Mouse (Mus musculus): Measurements from ENCODE around the gene Cby3. TPM values are rescaled to one million over a fixed set of nuclear protein-coding genes. Genes with fewer than 3 reads are reported as not detected.

Gene Cby3
- polyA plus RNA-seq, 1 experiment from 2014 or later, result 0.53 TPM

- ATAC-seq (peak; percentile 55), DNase-seq (ENCODE audit: low spot score) (no peak)
- Histone ChIP-seq H3K9ac (replicated peaks; ENCODE audit: low read depth) (peak overlapping the region; percentile 89), H3K9me3 (ENCODE audit: low read length) (no peaks in the 10 kb centered on the region), H3K4me3 (ENCODE audit: low read depth, low read length) (peak overlapping the region; percentile 90), H3K27ac (ENCODE audit: low read length) (peak overlapping the region; percentile 93), H3K4me2 (replicated peaks; ENCODE audit: low read depth, low read length) (peak overlapping the region; percentile 73), H3K36me3 (ENCODE audit: insufficient read depth, low read length) (no peaks in the 10 kb centered on the region), H3K4me1 (ENCODE audit: insufficient read depth, low read depth, low read length) (peaks cover 11% of the 10 kb centered on the region; the same call in 1 of the 2 replicates), H3K27me3 (replicated peaks; ENCODE audit: insufficient read depth, low read length) (no peaks in the 10 kb centered on the region)
- 7% methylated on average over 32 of the region's 34 CpGs for WGBS
- TF ChIP-seq CTCF (IDR thresholded peaks at IDR 0.05), result no peak
- TF ChIP-seq EP300 (IDR thresholded peaks at IDR 0.05), result no peak
Measured at GRCm38 (mm10) chr11:50324751-50325471, 29.4 kb upstream of the Cby3 start.

DNA sequence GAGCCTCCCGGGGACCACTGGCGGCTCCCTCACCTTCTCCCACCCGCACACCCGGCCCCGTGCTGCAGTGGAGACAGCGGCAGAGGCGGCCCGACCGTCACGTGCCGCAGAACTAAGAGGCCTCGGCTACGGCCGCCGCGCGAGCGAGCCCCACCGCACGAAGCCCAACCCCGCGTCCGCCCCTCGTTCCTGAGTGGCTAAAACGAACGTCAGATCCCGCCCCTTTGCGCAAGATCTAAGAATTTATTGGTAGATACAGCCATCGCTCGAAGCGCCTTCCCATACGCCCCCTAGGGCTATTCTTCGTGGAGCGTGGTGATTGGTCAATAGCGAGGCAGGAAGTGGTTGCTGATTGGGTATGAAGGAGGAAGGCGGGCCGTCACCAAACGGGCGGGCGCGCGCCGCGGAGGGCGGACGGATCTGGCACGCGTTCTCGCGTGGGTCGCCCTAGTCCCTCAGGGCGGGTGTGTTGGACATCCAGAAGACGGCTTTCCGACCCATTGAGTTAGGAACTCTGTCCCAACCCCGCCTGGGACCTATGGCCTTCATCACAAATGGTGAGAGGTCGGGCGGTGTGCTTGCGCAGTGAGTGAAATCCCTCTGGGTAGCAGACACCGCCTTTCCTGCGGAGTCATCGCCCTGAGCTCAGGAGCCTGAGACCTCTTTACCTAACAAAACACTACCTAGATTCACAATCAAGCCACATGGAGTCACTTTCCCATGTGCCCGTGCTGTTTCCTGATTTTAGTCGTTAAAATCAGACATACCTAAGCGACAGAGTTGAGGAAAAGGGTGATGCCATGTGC lies 28.6 kb upstream of the Cby3 start, which contains the start of gene Canx:
Gene Canx (minus strand): TSS at position 178 of the 806 bp plus-strand sequence.
- Histone ChIP-seq H3K4me3 (ENCODE audit: low read depth, low read length) (peak within 1 kb of the TSS; percentile 90), H3K9me3 (ENCODE audit: low read length) (no peaks in the 10 kb centered on the region), H3K36me3 (ENCODE audit: insufficient read depth, low read length) (no peaks in the 10 kb centered on the region), H3K9ac (replicated peaks; ENCODE audit: low read depth) (peak within 1 kb of the TSS; percentile 89), H3K4me1 (ENCODE audit: insufficient read depth, low read depth, low read length) (peaks cover 11% of the 10 kb centered on the region; the same call in 1 of the 2 replicates), H3K27me3 (replicated peaks; ENCODE audit: insufficient read depth, low read length) (no peaks in the 10 kb centered on the region), H3K4me2 (replicated peaks; ENCODE audit: low read depth, low read length) (peak within 1 kb of the TSS; percentile 73), H3K27ac (ENCODE audit: low read length) (peak within 1 kb of the TSS; percentile 93)
- DNase-seq (ENCODE audit: low spot score), result peak; percentile 99
- TF ChIP-seq CTCF (IDR thresholded peaks at IDR 0.05) (peak; percentile 34; the same call in 1 of the 2 replicates), EP300 (IDR thresholded peaks at IDR 0.05) (peak; percentile 41; the same call in 1 of the 2 replicates)
- peak; percentile 98 for ATAC-seq
- WGBS, result under 1% methylated on average over 63 of the region's 64 CpGs

GRCm38 (mm10) chr11:50326302-50326966 lies 27.8 kb upstream of the Cby3 start:
- Histone ChIP-seq H3K27ac (ENCODE audit: low read length) (peak overlapping the region; percentile 84), H3K27me3 (replicated peaks; ENCODE audit: insufficient read depth, low read length) (no peaks in the 10 kb centered on the region), H3K9ac (replicated peaks; ENCODE audit: low read depth) (peak overlapping the region; percentile 61), H3K4me3 (ENCODE audit: low read depth, low read length) (peak overlapping the region; percentile 90), H3K4me1 (ENCODE audit: insufficient read depth, low read depth, low read length) (peaks cover 11% of the 10 kb centered on the region; the same call in 1 of the 2 replicates), H3K36me3 (ENCODE audit: insufficient read depth, low read length) (no peaks in the 10 kb centered on the region), H3K9me3 (ENCODE audit: low read length) (no peaks in the 10 kb centered on the region), H3K4me2 (replicated peaks; ENCODE audit: low read depth, low read length) (peak overlapping the region; percentile 67)
- no peak for ATAC-seq
- TF ChIP-seq EP300 (IDR thresholded peaks at IDR 0.05) (no peak), CTCF (IDR thresholded peaks at IDR 0.05) (no peak)
- DNase-seq (ENCODE audit: low spot score), result no peak
- 2% methylated on average over 7 of the region's 7 CpGs for WGBS

- H3K4me3 ChIP-seq (ENCODE audit: low read depth, low read length), result no peak overlapping the region
- WGBS, result 69% methylated on average over 3 of the region's 3 CpGs
- ATAC-seq, result no peak
Measured at GRCm38 (mm10) chr11:50328075-50328625, 26.1 kb upstream of the Cby3 start.

GRCm38 (mm10) chr11:50329378-50329777 lies 24.9 kb upstream of the Cby3 start:
- H3K9ac ChIP-seq (replicated peaks; ENCODE audit: low read depth), result no peak overlapping the region
- TF ChIP-seq CTCF (IDR thresholded peaks at IDR 0.05), result no peak
- no peak for TF ChIP-seq EP300 (IDR thresholded peaks at IDR 0.05)
- H3K4me1 ChIP-seq (ENCODE audit: insufficient read depth, low read depth, low read length), result peaks cover 3% of the 10 kb centered on the region; the same call in 1 of the 2 replicates
- H3K4me3 ChIP-seq (ENCODE audit: low read depth, low read length), result no peak overlapping the region
- WGBS, result 96% methylated on average over 1 of the region's 1 CpGs
- H3K4me2 ChIP-seq (replicated peaks; ENCODE audit: low read depth, low read length), result no peak overlapping the region
- H3K27me3 ChIP-seq (replicated peaks; ENCODE audit: insufficient read depth, low read length), result no peaks in the 10 kb centered on the region
- no peaks in the 10 kb centered on the region for H3K9me3 ChIP-seq (ENCODE audit: low read length)
- no peaks in the 10 kb centered on the region for H3K36me3 ChIP-seq (ENCODE audit: insufficient read depth, low read length)
- ATAC-seq, result no peak
- DNase-seq (ENCODE audit: low spot score), result no peak
- H3K27ac ChIP-seq (ENCODE audit: low read length), result no peak overlapping the region

More at GRCm38 (mm10) chr11:50328075-50328625, 26.1 kb upstream of the Cby3 start:
- no peaks in the 10 kb centered on the region for H3K9me3 ChIP-seq (ENCODE audit: low read length)
- H3K27ac ChIP-seq (ENCODE audit: low read length), result no peak overlapping the region
- H3K4me1 ChIP-seq (ENCODE audit: insufficient read depth, low read depth, low read length), result peaks cover 11% of the 10 kb centered on the region; the same call in 1 of the 2 replicates
- H3K36me3 ChIP-seq (ENCODE audit: insufficient read depth, low read length), result no peaks in the 10 kb centered on the region
- TF ChIP-seq EP300 (IDR thresholded peaks at IDR 0.05) (no peak), CTCF (IDR thresholded peaks at IDR 0.05) (no peak)
- DNase-seq (ENCODE audit: low spot score), result no peak
- no peak overlapping the region for H3K9ac ChIP-seq (replicated peaks; ENCODE audit: low read depth)
- no peaks in the 10 kb centered on the region for H3K27me3 ChIP-seq (replicated peaks; ENCODE audit: insufficient read depth, low read length)
- no peak overlapping the region for H3K4me2 ChIP-seq (replicated peaks; ENCODE audit: low read depth, low read length)
